Mouse (Mus musculus) natural killer cell, adult 2 months (primary cell): ENCODE results near the gene Sirpb1a.
"Not testable (repeated sequence)": the region's sequence is repeated elsewhere in the genome, so short reads cannot be mapped to it uniquely, and the experiment has no call there.

ENCODE experiments used
- DNase-seq, 2 experiments: peaks; one replicate each; pipeline ENCODE4 v3.0.0; 2022; ENCODE audit warnings: low spot score in 2 of 2

The Sirpb1a gene

GRCm38 (mm10) chr3:15426447-15426846 lies at the start of gene Sirpb1a:
Gene Sirpb1a, minus strand, starts transcription at chr3:15426520.
- DNase-seq = not testable (repeated sequence)

- DNase-seq = not testable (repeated sequence)
Measured at GRCm38 (mm10) chr3:15474831-15475230, 48.5 kb upstream of the Sirpb1a start.

DNA sequence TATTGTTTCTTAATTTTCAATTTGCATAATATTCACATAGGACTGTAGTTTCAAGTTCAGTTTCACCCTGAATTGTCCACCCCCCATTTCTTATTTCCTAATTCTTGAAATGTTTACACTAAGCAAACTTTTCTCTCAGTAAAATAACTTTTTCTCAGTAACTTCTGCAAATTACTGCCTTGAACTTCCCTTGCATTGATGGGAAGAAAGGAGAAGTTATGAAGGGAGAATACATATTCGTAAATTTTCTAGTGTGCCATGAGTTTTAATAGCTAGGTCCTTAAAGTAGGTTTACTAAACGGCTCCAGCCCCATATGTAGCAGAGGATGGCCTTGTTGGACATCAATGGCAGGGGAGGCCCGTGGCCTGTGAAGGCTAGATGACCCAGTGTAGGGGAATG lies 43.8 kb upstream of the Sirpb1a start:
- not testable (repeated sequence) for DNase-seq

DNA sequence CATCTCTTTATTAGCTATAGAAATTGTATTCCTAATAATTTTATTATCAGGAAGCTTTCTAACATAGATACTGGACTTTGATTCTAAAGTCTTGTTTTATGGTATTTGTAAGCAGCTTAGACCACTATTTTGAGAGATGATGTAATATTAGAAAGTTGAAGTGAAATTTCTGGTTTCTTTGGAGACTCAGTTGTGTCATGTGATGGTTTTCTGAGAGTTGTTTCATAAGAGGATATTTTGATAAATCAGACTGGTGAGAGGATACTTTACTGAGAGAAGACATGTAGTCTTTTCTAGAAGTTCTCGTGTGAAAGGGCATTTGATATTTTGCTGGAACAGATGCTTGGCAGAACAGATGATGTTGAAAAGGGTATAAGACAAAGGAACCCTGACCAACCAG lies 17.6 kb upstream of the Sirpb1a start:
- DNase-seq = not testable (repeated sequence)

DNA sequence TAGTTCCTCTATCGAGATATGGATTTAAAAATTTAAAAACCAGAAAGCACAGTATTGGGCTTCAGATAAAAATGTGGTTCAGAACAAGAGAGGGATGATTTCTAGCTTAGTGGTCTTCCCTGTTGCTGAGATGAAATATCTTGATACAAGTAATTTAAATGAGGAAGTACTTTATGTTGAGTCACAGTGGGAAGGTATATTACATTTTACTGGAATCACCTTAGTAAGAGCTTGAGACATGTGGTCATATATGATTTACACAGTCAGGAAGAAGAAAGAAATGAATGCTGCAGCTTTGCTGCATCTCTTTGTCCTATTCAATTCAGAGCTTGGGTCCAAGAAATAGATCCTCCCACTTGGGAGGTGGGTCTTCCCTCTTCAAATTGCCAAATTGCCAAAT lies 13.5 kb upstream of the Sirpb1a start:
- DNase-seq = not testable (repeated sequence)

DNA sequence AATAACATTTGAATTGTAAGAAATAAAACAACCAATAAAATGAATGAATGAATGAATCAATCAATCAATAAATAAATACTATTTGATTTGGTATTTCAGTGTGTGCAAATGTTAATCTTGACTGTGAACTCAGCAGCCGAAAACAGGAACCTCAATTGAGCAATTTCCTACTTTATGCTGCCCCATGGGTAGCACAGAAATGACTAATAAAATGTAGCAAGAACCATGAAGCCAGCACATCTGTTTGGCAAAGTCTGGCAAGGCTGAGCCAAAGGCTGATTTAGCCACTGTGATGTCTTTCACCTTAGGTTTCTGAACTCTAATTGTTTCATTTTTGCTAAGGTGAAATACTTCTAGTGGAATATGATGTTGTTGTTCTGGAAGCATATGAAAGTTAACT lies 1.6 kb upstream of the Sirpb1a start:
- DNase-seq = no peak

- not testable (repeated sequence) for DNase-seq
Measured at GRCm38 (mm10) chr3:15355690-15356089, 70.6 kb downstream of the Sirpb1a start.

DNA sequence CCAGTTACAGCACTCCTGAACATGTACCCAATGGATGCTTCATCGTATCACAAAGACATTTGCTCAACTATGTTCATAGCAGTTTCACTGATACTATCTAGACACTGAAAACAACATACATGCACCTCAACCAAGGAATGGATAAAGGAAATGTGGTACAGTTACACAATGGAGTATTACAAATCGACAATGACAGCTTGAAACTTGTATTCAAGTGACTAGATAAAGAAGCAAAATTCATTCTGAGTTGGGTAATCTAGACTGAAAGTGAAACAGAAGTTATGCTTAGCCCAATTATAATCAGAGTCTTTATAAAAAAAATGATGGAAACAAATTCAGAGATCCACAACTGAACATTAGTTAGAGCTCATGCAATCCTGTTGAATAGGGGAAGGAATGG lies 76.0 kb downstream of the Sirpb1a start:
- not testable (repeated sequence) for DNase-seq

- DNase-seq = not testable (repeated sequence)
Measured at GRCm38 (mm10) chr3:15345606-15346005, 80.7 kb downstream of the Sirpb1a start.

DNA sequence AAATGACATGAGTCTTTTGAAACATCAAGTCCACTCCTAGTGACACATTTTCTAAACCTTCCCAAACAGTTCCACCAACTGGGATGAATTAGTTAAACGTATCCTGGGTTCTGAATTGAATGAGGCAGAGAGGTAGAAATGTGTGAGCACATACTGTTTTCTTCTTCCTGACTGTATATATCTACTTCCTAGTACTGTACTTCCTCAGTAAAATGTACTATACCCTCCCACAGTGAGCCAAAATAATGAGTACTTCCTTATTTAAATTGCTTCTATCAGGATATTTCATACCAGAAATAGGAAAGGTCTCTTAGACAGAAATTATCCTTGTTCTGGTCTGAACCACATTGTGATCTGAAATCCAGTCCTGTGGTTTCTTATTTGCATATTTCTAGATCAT lies 86.0 kb downstream of the Sirpb1a start:
- no peak for DNase-seq

DNA sequence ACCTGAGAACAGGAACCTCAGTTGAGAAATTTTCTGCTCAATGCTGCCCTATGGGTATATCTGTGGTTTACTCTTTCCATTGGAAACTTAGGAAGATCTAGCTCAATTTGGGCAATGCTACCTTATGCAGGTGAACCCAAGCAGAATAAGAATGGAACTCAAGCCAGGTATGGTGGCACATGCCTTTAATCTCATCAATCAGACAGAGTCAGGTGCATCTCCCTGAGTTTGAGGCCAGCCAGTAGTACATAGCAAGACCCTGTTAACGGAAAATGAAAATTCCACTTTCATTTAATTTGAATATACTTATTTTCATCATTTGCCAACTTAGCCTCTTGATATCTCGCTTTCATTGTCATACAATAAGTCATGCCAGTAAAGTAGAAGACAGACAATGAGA lies 92.1 kb downstream of the Sirpb1a start:
- no peak for DNase-seq

DNA sequence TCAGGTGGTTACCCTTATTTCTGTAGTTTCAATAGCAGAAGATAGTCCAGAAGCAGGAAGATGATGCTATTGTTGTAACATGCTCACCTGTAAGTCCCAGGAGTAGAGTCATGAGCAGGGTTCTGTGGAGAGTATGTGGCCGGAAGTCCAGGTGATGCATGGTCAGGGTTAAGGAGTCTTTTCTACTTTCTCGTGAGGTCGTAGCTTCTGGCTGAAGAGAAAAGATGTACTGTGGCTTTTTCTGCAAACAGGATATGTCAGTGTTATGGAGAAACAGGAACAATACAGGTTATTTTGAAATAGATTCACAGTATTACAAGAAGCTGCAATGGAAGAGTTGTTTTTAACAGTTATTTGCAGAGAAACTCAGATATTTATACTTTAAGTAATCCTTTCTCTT lies 94.3 kb downstream of the Sirpb1a start, which contains the start of gene Gm9733:
Gene Gm9733, minus strand, starts transcription at position 240 of the 400 bp plus-strand sequence.
- DNase-seq = no peak

GRCm38 (mm10) chr3:15331545-15331944 lies 94.8 kb downstream of the Sirpb1a start:
- no peak for DNase-seq

DNA sequence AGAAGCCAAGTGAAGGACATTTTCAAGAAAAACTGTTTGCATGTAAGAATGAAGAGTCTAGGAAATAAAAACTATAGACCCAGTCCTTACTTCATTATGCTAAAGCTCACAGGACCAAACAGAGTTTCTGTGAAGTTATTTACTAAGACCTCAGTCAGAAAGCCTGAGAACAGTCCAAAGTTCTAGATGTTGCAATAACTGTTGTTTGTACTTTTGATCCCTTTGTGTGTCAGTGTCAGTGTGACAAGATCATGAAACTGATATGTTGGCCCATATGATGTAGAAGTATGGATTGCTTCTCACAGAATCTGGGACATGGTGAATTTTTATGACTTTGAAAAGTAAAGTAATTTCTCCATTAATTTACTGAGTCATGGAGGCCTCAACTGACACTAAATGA lies 96.8 kb downstream of the Sirpb1a start:
- DNase-seq = no peak
